Mouse (Mus musculus) stomach, postnatal 0 days (tissue): ENCODE measurements around the gene Lyrm4. TPM values are rescaled to one million over a fixed set of nuclear protein-coding genes. Genes with fewer than 3 reads are reported as not detected.

Experiments used
- ATAC-seq: fragments of 200-750 bp; cut with Nextera tagmentation; 2 replicates; pipeline ENCODE4 v1.8.0; 2017; ENCODE audit not compliant: low FRiP score, low TSS enrichment
- DNase-seq: peaks from one replicate; pipeline ENCODE4 v3.0.0-alpha.2; 2016; ENCODE audit warnings: low spot score
- H3K27ac ChIP-seq: fragments of 300-500 bp; sonication (generic); replicated peaks from 2 replicates; pipeline ENCODE4 v1.5.1; 2014; ENCODE audit warnings: mild to moderate bottlenecking, control low read depth
- H3K27me3 ChIP-seq: fragments of 300-500 bp; sonication (generic); 2 replicates; pipeline ENCODE4 v1.6.1; 2014; ENCODE audit warnings: low read length; ENCODE audit not compliant: control insufficient read depth, insufficient read depth
- H3K36me3 ChIP-seq: fragments of 300-500 bp; sonication (generic); 2 replicates; pipeline ENCODE4 v1.6.1; 2014; ENCODE audit warnings: low read length, mixed read lengths; ENCODE audit not compliant: control insufficient read depth, insufficient read depth
- H3K4me1 ChIP-seq: fragments of 300-500 bp; sonication (generic); replicated peaks from 2 replicates; pipeline ENCODE4 v1.6.1; 2014; ENCODE audit warnings: antibody characterized with exemption; ENCODE audit not compliant: control insufficient read depth, insufficient read depth
- H3K4me2 ChIP-seq: fragments of 300-500 bp; sonication (generic); replicated peaks from 2 replicates; pipeline ENCODE4 v1.6.1; 2014; ENCODE audit warnings: low read depth, mild to moderate bottlenecking, control low read depth, moderate library complexity
- H3K4me3 ChIP-seq: fragments of 300-500 bp; sonication (generic); 2 replicates; pipeline ENCODE4 v1.5.1; 2014; ENCODE audit warnings: low read depth, low read length, control low read depth
- H3K9ac ChIP-seq: fragments of 300-500 bp; sonication (generic); 2 replicates; pipeline ENCODE4 v1.6.1; 2014; ENCODE audit warnings: mild to moderate bottlenecking, low read length, control low read depth, mixed read lengths
- H3K9me3 ChIP-seq: fragments of 300-500 bp; sonication (generic); 2 replicates; pipeline ENCODE4 v1.6.1; 2016; ENCODE audit warnings: low read length; ENCODE audit not compliant: control insufficient read depth
- CTCF ChIP-seq: IDR thresholded peaks from 2 replicates; pipeline ENCODE4 v1.5.1; 2016; ENCODE audit warnings: antibody characterized with exemption, low read depth, mild to moderate bottlenecking, moderate library complexity
- EP300 ChIP-seq: optimal IDR thresholded peaks from 2 replicates; pipeline ENCODE3; 2016; ENCODE audit warnings: antibody characterized with exemption
- WGBS: fragments of 180-500 bp; shearing (Covaris S2); extraction: QIAGEN DNeasy Blood & Tissue Kit; methylation state at CpG from one replicate; pipeline ENCODE4 v1.1.7; 2014; 5-methylcytosine and 5-hydroxymethylcytosine counted together
- polyA plus RNA-seq: library from polyadenylated mRNA; unstranded; fragments of >200 nt; fragmentation: Nextera tagmentation; extraction: Ambion mirVana; gene quantifications from 2 replicates; pipeline ENCODE4 v1.2.1, GENCODE M21; 2015

Lyrm4 gene
- polyA plus RNA-seq, 1 experiment from 2014 or later, result 20.7 TPM

DNA sequence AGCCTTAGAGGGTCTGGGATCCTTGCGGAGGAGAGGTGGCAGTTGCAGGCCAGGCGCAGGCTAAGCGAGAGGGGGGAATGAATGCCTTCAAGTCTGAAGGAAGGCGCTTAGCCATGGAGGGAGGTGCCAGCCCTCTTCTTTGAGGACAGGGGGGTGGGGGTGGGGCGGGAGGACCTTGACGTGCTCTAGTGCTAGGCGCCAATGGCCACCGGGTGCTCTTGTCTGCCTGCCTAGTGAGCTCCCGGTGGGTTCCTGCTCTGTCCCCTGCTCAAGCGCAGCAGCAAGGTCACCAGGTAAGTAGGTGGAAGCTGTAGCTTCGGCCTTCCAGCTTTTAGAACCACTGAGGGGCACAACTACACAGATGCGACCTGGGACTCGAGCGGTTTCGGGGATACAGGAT, 149.6 kb downstream of the Lyrm4 start:
- Histone ChIP-seq H3K9me3 (no peaks in the 10 kb centered on the region), H3K27me3 (no peaks in the 10 kb centered on the region), H3K4me2 (peak overlapping the region; percentile 100), H3K27ac (no peak overlapping the region), H3K36me3 (no peaks in the 10 kb centered on the region), H3K9ac (no peak overlapping the region), H3K4me1 (peaks cover 5% of the 10 kb centered on the region; the same call in 1 of the 2 replicates), H3K4me3 (peak overlapping the region; percentile 58)
- TF ChIP-seq EP300 (no peak), CTCF (no peak)
- 8% methylated on average over 15 of the region's 15 CpGs for WGBS
- ATAC-seq (peak; percentile 40; the same call in 1 of the 2 replicates), DNase-seq (no peak)

DNA sequence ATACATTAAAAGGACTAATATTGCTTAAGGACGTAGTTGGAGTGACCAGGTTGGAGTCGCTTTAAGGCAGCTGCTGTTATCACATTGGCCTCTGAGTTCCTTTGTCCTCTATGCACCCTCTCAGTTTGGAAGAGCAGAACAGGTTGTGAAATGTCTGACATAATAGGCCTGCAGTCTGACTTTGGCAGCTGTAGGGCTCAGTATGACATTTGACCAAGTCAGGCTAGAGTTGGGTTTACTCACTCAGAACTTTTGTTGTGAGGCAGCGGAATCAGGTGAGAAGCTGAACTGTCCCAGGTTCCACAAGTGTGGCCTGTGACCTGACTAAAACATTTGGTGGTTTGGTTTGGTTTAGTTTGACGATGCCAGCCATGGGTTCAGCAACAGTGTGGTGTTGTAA, 153.7 kb downstream of the Lyrm4 start:
- no peak for ATAC-seq
- TF ChIP-seq CTCF, result no peak
- DNase-seq, result no peak
- no peak overlapping the region for H3K4me2 ChIP-seq
- no peaks in the 10 kb centered on the region for H3K36me3 ChIP-seq
- no peaks in the 10 kb centered on the region for H3K9me3 ChIP-seq
- 81% methylated on average over 4 of the region's 4 CpGs for WGBS
- H3K9ac ChIP-seq, result no peak overlapping the region
- no peak overlapping the region for H3K27ac ChIP-seq
- no peak overlapping the region for H3K4me3 ChIP-seq
- no peaks in the 10 kb centered on the region for H3K4me1 ChIP-seq
- no peaks in the 10 kb centered on the region for H3K27me3 ChIP-seq

DNA sequence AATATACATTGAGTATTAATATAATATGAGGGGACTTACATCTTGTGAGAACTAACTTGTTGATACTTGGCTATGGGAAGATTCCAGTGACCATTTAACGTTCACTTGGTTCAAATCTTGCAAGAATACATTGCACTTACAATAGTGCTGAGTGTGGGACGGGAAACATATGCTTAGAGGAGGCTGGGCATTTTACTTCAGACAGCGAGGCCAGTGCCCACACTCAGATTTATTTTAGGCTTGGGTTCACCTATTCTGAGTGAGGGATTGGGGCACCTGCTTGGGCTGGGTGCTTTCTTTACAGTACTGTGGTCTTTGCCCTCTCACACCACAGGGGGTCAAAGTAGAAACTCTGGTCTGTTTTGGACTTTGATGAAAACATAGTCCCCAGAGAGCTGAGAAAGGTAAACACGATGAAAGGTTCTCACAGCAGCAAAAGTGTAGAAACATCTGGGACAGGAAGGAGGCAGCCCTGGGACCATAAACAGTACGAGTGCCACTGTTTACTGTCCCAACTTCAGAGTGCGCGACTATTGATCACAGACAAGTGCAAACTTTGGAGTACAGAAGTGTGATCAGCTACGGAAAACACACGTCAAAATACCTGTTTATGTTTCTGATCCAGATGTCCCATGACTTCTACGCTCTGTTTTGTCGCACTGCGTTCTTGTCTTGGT, 157.8 kb downstream of the Lyrm4 start:
- no peak for ATAC-seq
- 55% methylated on average over 12 of the region's 12 CpGs for WGBS
- H3K27me3 ChIP-seq, result no peaks in the 10 kb centered on the region

DNA sequence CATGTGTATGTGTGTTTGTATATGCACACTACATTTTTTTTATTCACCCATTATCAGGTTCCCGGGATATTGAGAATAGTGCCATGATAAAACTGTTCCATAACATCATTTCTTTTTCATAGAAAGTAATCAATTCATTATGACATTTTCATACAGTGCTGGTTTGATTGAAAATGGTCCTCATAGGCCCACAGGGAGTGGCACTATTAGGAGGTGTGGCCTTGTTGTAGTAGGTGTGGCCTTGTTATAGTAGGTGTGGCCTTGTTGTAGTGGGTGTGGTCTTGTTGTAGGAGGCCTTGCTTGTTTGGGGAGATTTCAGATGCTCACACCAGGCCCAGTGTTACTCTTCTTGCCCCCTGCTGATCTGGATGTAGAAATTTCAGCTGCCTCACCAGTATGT, 158.8 kb downstream of the Lyrm4 start, which contains the start of gene Ppp1r3g:
TSS of gene Ppp1r3g (plus strand) at position 301 of the 400 bp plus-strand sequence.
- ATAC-seq, result no peak
- Histone ChIP-seq H3K4me2 (no peak within 1 kb of the TSS), H3K27ac (no peak within 1 kb of the TSS), H3K27me3 (no peaks in the 10 kb centered on the region), H3K4me1 (no peaks in the 10 kb centered on the region), H3K4me3 (no peak within 1 kb of the TSS), H3K36me3 (no peaks in the 10 kb centered on the region), H3K9ac (no peak within 1 kb of the TSS), H3K9me3 (no peaks in the 10 kb centered on the region)
- 97% methylated on average over 1 of the region's 1 CpGs for WGBS
- no peak for TF ChIP-seq EP300
- no peak for TF ChIP-seq CTCF
- no peak for DNase-seq

More for the DNA sequence above, 157.8 kb downstream of the Lyrm4 start:
- Histone ChIP-seq H3K9ac (no peak overlapping the region), H3K4me2 (no peak overlapping the region), H3K27ac (no peak overlapping the region), H3K9me3 (no peaks in the 10 kb centered on the region), H3K4me3 (no peak overlapping the region), H3K36me3 (no peaks in the 10 kb centered on the region), H3K4me1 (no peaks in the 10 kb centered on the region)
- DNase-seq, result no peak
- TF ChIP-seq EP300 (no peak), CTCF (no peak)

DNA sequence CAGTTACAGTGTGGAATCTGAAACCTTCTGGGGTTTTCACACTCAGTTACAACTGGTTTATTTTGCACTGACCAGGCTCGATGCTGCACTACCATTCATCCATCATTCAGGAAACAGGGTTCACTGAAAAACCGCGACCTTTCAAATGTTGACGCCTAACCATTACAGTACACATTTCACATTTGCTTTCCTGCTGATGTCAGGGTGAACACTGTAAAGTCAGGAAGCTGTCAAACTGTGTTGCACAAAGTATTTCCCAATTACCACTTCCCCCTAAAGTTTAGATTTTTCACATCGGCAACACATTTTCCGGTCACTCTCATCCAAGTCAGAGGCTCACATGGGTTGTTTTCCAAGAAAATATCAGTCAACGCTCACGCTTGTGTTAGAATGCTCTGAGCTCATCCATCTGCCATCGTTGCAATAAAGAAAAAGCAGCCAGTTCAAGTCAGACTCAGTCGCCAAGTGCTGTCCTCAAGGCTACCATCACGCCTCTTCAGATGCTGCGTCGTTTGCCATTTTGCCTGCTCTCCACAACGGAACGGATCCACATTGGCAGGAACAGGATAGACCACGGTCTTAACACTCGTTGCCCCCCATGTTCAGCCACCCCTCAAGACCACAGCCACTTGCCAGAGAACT, 167.4 kb downstream of the Lyrm4 start:
- Histone ChIP-seq H3K27me3 (no peaks in the 10 kb centered on the region), H3K36me3 (no peaks in the 10 kb centered on the region), H3K4me3 (no peak overlapping the region), H3K4me1 (no peaks in the 10 kb centered on the region), H3K9ac (no peak overlapping the region), H3K4me2 (no peak overlapping the region), H3K27ac (no peak overlapping the region), H3K9me3 (no peaks in the 10 kb centered on the region; the same call in 1 of the 2 replicates)
- TF ChIP-seq EP300 (no peak), CTCF (no peak)
- ATAC-seq (peak; percentile 21; the same call in 1 of the 2 replicates), DNase-seq (no peak)
- WGBS, result 62% methylated on average over 17 of the region's 17 CpGs

DNA sequence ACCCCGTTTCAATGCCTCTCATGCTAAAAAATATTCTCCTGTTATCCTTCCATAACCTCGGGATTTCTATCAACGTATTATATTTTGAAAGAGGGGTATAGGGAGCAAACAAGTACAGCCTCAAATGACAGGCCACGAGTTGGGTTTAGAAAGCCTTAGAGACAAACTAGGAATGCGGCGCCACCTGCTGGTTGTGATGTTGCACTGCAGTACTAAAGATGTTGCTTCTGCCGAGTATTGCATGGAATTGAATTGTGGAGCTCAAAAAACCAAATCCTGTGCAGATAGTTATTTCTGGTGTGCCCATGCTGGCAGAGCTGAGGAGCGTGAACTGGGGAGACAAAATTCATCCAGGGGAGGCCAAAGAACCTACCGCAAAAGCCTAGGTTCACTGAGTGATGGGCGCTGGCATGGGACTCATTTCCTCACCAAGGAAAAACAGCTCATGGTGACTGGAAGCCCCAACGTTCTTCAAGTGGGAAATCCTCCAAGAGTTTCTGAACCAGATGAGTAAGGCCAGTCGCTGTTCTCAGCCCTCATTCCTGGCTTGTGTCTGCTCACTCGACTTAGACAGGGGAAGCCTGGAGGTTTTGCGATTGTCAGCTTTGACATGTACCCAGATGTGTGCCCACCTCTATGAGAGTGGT, 169.8 kb downstream of the Lyrm4 start:
- Histone ChIP-seq H3K27me3 (no peaks in the 10 kb centered on the region), H3K9ac (no peak overlapping the region), H3K4me2 (no peak overlapping the region), H3K27ac (no peak overlapping the region), H3K4me3 (no peak overlapping the region), H3K4me1 (no peaks in the 10 kb centered on the region), H3K36me3 (no peaks in the 10 kb centered on the region), H3K9me3 (no peaks in the 10 kb centered on the region; the same call in 1 of the 2 replicates)
- ATAC-seq (0 out of 2 replicates have a peak, but pooled peaks have one; percentile 54), DNase-seq (peak; percentile 73)
- TF ChIP-seq EP300 (no peak), CTCF (peak; percentile 95)
- WGBS, result 18% methylated on average over 14 of the region's 14 CpGs
